Mouse (Mus musculus) olfactory bulb, adult 2 months (tissue): ENCODE measurements around the gene Adgrl3. TPM values are rescaled to one million over a fixed set of nuclear protein-coding genes. Genes with fewer than 3 reads are reported as not detected.

Experiments
- H3K27ac ChIP-seq: fragments of 200-500 bp; 2 replicates; pipeline ENCODE4 v1.5.1; 2012; ENCODE audit warnings: low read depth, low read length; ENCODE audit not compliant: insufficient read depth
- H3K4me1 ChIP-seq: fragments of 200-500 bp; 2 replicates; pipeline ENCODE4 v1.6.1; 2012; ENCODE audit warnings: low read length; ENCODE audit not compliant: control insufficient read depth, insufficient read depth
- H3K4me3 ChIP-seq: fragments of 200-500 bp; 2 replicates; pipeline ENCODE4 v1.5.1; 2012; ENCODE audit warnings: mild to moderate bottlenecking, low read depth, low read length, moderate library complexity; ENCODE audit not compliant: insufficient read depth
- CTCF ChIP-seq: fragments of 200-500 bp; IDR thresholded peaks from 2 replicates; pipeline ENCODE4 v1.5.1; 2012; ENCODE audit warnings: low read depth, mild to moderate bottlenecking, low read length, moderate library complexity; ENCODE audit not compliant: insufficient read depth
- POLR2A ChIP-seq: fragments of 200-500 bp; IDR thresholded peaks from 2 replicates; pipeline ENCODE4 v1.6.1; 2012; ENCODE audit warnings: mild to moderate bottlenecking, low read depth, low read length, moderate library complexity; ENCODE audit not compliant: insufficient read depth
- WGBS: fragments of 180-500 bp; shearing (Covaris S2); methylation state at CpG from one replicate; pipeline ENCODE4 v1.1.7; 2018; 5-methylcytosine and 5-hydroxymethylcytosine counted together
- polyA plus RNA-seq: library from polyadenylated mRNA; stranded (reverse); fragments of >200 nt; gene quantifications from 2 replicates; pipeline ENCODE4 v1.2.4, GENCODE M21; 2012; ENCODE audit warnings: low replicate concordance; ENCODE audit not compliant: missing spikeins, insufficient read depth, insufficient read length

Gene Adgrl3
- polyA plus RNA-seq, 1 experiment, result not detected

- H3K4me1 ChIP-seq, result no peaks in the 10 kb centered on the region
- no peak for TF ChIP-seq POLR2A
- TF ChIP-seq CTCF, result no peak
- H3K4me3 ChIP-seq, result no peak overlapping the region
- H3K27ac ChIP-seq, result no peak overlapping the region
- 67% methylated on average over 5 of the region's 5 CpGs for WGBS
Measured at GRCm38 (mm10) chr5:81442150-81442549, 422.2 kb downstream of the Adgrl3 start.

GRCm38 (mm10) chr5:81465971-81466370 lies 446.0 kb downstream of the Adgrl3 start:
- TF ChIP-seq POLR2A (no peak), CTCF (no peak)
- H3K27ac ChIP-seq, result no peak overlapping the region
- H3K4me1 ChIP-seq, result no peaks in the 10 kb centered on the region
- no peak overlapping the region for H3K4me3 ChIP-seq
- 69% methylated on average over 4 of the region's 4 CpGs for WGBS

GRCm38 (mm10) chr5:81474681-81475080 lies 454.7 kb downstream of the Adgrl3 start:
- TF ChIP-seq CTCF, result no peak
- no peak for TF ChIP-seq POLR2A
- Histone ChIP-seq H3K4me1 (no peaks in the 10 kb centered on the region), H3K4me3 (no peak overlapping the region), H3K27ac (no peak overlapping the region)
- WGBS, result 68% methylated on average over 2 of the region's 2 CpGs

GRCm38 (mm10) chr5:81475406-81475805 lies 455.5 kb downstream of the Adgrl3 start:
- TF ChIP-seq CTCF, result no peak
- no peak for TF ChIP-seq POLR2A
- Histone ChIP-seq H3K4me1 (no peaks in the 10 kb centered on the region), H3K4me3 (no peak overlapping the region), H3K27ac (no peak overlapping the region)
- WGBS, result 84% methylated on average over 3 of the region's 3 CpGs

- TF ChIP-seq CTCF (no peak), POLR2A (no peak)
- Histone ChIP-seq H3K27ac (no peak overlapping the region), H3K4me3 (no peak overlapping the region), H3K4me1 (no peaks in the 10 kb centered on the region)
- 81% methylated on average over 8 of the region's 8 CpGs for WGBS
Measured at GRCm38 (mm10) chr5:81475971-81476606, 456.2 kb downstream of the Adgrl3 start.

GRCm38 (mm10) chr5:81480911-81481310 lies 461.0 kb downstream of the Adgrl3 start:
- Histone ChIP-seq H3K4me3 (no peak overlapping the region), H3K4me1 (no peaks in the 10 kb centered on the region), H3K27ac (no peak overlapping the region)
- TF ChIP-seq CTCF (no peak), POLR2A (no peak)
- WGBS, result 83% methylated on average over 3 of the region's 3 CpGs

GRCm38 (mm10) chr5:81483890-81484289 lies 464.0 kb downstream of the Adgrl3 start:
- no peak overlapping the region for H3K4me3 ChIP-seq
- TF ChIP-seq POLR2A (no peak), CTCF (no peak)
- 71% methylated on average over 3 of the region's 3 CpGs for WGBS
- no peak overlapping the region for H3K27ac ChIP-seq
- no peaks in the 10 kb centered on the region for H3K4me1 ChIP-seq

GRCm38 (mm10) chr5:81501076-81501475 lies 481.1 kb downstream of the Adgrl3 start:
- Histone ChIP-seq H3K27ac (no peak overlapping the region), H3K4me3 (no peak overlapping the region), H3K4me1 (no peaks in the 10 kb centered on the region)
- WGBS, result 94% methylated on average over 3 of the region's 3 CpGs
- TF ChIP-seq POLR2A (no peak), CTCF (no peak)

- H3K27ac ChIP-seq, result no peak overlapping the region
- 0 out of 2 replicates have a peak, but pooled peaks cover 2% of the 10 kb centered on the region for H3K4me1 ChIP-seq
- TF ChIP-seq CTCF, result no peak
- TF ChIP-seq POLR2A, result no peak
- H3K4me3 ChIP-seq, result no peak overlapping the region
- WGBS, result 57% methylated on average over 5 of the region's 5 CpGs
Measured at GRCm38 (mm10) chr5:81518720-81519496, 499.0 kb downstream of the Adgrl3 start.
